Mouse (Mus musculus) thymus, adult 2 months (tissue): ENCODE data around the gene Nelfb. TPM values are rescaled to one million over a fixed set of nuclear protein-coding genes. Genes with fewer than 3 reads are reported as not detected.

Source experiments
- DNase-seq: peaks from one replicate; pipeline ENCODE4 v3.0.0; 2021
- H3K27ac ChIP-seq: fragments of 200-500 bp; 2 replicates; pipeline ENCODE4 v1.5.1; 2012; ENCODE audit warnings: low read length, control low read depth; ENCODE audit not compliant: control insufficient read depth, insufficient read depth
- H3K27me3 ChIP-seq: fragments of 200-500 bp; 2 replicates; pipeline ENCODE4 v1.6.1; 2012; ENCODE audit warnings: mild to moderate bottlenecking, low read length, moderate library complexity, mixed read lengths; ENCODE audit not compliant: control insufficient read depth, insufficient read depth
- H3K36me3 ChIP-seq: fragments of 200-500 bp; 2 replicates; pipeline ENCODE4 v1.6.1; 2012; ENCODE audit warnings: mild to moderate bottlenecking, low read length, moderate library complexity; ENCODE audit not compliant: control insufficient read depth, insufficient read depth
- H3K4me1 ChIP-seq: fragments of 200-500 bp; replicated peaks from 2 replicates; pipeline ENCODE4 v1.6.1; 2012; ENCODE audit warnings: low read length; ENCODE audit not compliant: control insufficient read depth, insufficient read depth
- H3K4me3 ChIP-seq: fragments of 200-500 bp; 2 replicates; pipeline ENCODE4 v1.5.1; 2012; ENCODE audit warnings: mild to moderate bottlenecking, low read length, control low read depth, moderate library complexity; ENCODE audit not compliant: control insufficient read depth, insufficient read depth
- CTCF ChIP-seq: fragments of 200-500 bp; IDR thresholded peaks from 2 replicates; pipeline ENCODE4 v1.5.1; 2012; ENCODE audit warnings: mild to moderate bottlenecking, control low read depth, low read length, moderate library complexity, borderline replicate concordance; ENCODE audit not compliant: control insufficient read depth, poor library complexity, insufficient read depth; ENCODE audit errors: extremely low read depth
- POLR2A ChIP-seq: fragments of 200-500 bp; IDR thresholded peaks from 2 replicates; pipeline ENCODE4 v1.6.1; 2012; ENCODE audit warnings: mild to moderate bottlenecking, low read length, control low read depth, moderate library complexity; ENCODE audit not compliant: control insufficient read depth, poor library complexity, insufficient read depth; ENCODE audit errors: extremely low read depth
- WGBS: fragments of 180-500 bp; shearing (Covaris S2); methylation state at CpG from one replicate; pipeline ENCODE4 v1.1.7; 2018; 5-methylcytosine and 5-hydroxymethylcytosine counted together
- polyA plus RNA-seq: library from polyadenylated mRNA; depleted of rRNA; stranded (reverse); fragments of >200 nt; gene quantifications from 2 replicates; pipeline ENCODE4 v1.2.3, GENCODE M21; 2012

Nelfb gene
- polyA plus RNA-seq, 1 experiment: 115 TPM

DNA sequence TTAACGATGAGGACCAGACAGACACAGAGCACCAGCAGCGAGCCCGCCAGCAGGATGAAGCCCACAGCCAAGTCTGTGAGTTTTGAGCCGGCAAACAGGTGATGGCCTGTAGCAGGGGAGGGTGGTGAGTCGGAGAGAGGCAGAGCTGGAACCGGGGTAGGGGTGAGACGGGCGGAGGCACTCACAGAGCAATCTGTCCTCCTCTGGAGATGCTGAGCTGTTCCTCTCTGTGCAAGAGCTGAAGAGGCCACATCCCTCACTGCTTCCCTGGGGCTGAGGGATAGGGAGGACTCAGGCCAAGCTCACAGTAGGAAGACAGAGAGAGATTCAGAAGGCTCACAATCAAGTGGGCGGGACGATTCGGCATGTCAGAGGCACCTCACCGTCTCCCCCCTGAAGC is 19.7 kb upstream of the Nelfb start:
- H3K27me3 ChIP-seq: no peaks in the 10 kb centered on the region; the same call in 1 of the 2 replicates
- WGBS: 94% methylated on average over 12 of the region's 12 CpGs

DNA sequence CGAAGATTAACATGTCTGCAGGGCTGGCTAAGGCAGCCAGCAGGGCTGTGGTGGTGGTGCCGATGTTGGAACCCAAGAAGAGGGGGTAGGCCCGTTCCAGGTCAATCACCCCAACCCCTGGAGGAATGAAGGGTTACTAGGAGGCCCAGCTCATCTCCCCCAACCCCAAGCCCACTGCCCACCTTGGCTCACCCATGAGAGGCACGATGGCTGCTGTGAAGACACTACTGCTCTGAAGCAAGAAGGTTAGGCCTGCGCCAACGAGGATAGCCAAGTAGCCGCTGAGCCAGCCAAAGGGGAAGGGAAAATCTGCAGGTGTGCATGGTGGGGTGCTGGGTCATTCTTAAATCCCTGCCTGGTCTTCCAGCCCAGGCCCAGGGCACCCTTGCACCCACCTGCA is 19.3 kb upstream of the Nelfb start:
- peaks cover 5% of the 10 kb centered on the region for H3K4me1 ChIP-seq
- TF ChIP-seq CTCF (no peak), POLR2A (no peak)
- WGBS: 94% methylated on average over 7 of the region's 7 CpGs

More for the DNA sequence above, 19.7 kb upstream of the Nelfb start:
- no peak for DNase-seq
- Histone ChIP-seq H3K4me1 (peaks cover 5% of the 10 kb centered on the region), H3K4me3 (no peak overlapping the region), H3K27ac (no peak overlapping the region), H3K36me3 (no peaks in the 10 kb centered on the region)
- TF ChIP-seq POLR2A (no peak), CTCF (no peak)

DNA sequence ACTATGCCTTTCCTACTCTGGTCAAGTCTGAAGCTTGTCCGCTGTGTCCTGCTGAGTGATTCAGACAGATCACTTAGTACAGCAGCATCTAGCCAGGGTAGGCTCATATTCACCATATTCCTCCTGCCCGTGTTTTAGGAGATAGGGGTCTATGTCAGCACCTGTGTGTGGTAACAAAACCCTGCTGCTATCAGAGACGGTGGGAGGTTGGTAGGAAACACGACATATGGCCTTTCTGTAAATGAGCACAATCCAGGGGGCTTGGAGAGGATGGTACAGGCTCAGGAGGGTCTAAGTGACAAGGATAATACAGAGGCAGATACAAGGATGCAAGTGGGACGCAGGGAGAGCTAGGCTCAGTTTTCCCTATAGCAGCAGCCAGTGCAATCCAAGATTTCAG is 18.3 kb upstream of the Nelfb start:
- no peak for DNase-seq
- H3K4me1 ChIP-seq: peaks cover 5% of the 10 kb centered on the region
- no peak overlapping the region for H3K27ac ChIP-seq
- H3K27me3 ChIP-seq: no peaks in the 10 kb centered on the region; the same call in 1 of the 2 replicates
- H3K4me3 ChIP-seq: no peak overlapping the region
- WGBS: 95% methylated on average over 5 of the region's 5 CpGs
- TF ChIP-seq POLR2A (no peak), CTCF (no peak)
- H3K36me3 ChIP-seq: no peaks in the 10 kb centered on the region

More for the DNA sequence above, 19.3 kb upstream of the Nelfb start:
- DNase-seq: no peak
- Histone ChIP-seq H3K36me3 (no peaks in the 10 kb centered on the region), H3K4me3 (no peak overlapping the region), H3K27ac (no peak overlapping the region), H3K27me3 (no peaks in the 10 kb centered on the region; the same call in 1 of the 2 replicates)

DNA sequence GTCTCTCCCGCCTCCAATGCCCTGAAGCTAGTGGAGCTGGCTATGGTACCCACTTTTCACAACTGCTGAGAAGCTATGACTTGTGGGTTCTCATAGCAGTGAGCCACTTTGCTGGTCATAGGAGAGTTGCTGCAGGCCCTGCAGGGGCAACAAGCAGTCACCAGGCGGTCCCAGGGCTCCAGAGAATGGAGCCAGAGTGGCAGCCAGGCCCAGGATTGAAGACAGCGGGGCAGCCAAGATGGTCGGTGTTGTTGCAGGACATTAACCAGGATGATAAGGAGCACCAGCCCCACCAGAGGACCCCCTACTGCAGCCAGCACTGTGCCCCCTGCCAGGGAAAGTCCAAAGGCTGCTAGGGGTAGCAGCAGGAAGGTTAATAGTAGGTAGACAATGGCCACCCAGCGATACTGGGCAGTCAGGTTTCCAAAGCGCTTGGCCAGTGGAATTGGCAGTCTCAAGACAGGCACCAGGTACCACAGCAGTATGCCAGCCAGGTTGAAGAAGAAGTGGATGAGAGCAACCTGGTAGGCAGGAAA is 17.8 kb upstream of the Nelfb start:
- DNase-seq: no peak
- WGBS: 88% methylated on average over 6 of the region's 6 CpGs
- Histone ChIP-seq H3K36me3 (no peaks in the 10 kb centered on the region), H3K4me3 (no peak overlapping the region), H3K4me1 (peaks cover 5% of the 10 kb centered on the region), H3K27me3 (no peaks in the 10 kb centered on the region; the same call in 1 of the 2 replicates), H3K27ac (no peak overlapping the region)
- TF ChIP-seq CTCF (no peak), POLR2A (no peak)

DNA sequence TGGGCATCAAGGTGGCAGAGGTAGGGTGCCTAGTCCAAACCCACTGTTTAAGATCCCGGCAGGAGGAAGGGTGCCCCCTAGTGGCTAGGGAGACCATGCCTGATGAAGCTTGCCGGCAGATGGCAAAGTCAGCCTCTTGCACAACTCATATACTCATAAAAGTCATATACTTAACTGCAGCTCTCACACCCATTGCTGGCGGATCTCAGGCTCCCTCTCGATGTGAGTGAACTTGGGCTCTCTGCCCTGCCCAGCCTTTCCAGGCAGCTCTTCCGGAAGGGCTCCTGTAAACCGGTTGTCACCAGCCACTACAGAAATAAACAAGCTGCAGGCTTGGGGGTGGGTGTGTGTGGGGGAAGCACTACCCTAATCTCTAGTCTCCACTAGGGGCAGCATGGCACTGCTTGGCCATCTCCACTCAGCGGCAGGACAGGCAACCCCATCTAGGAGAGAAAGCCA is 17.2 kb upstream of the Nelfb start:
- peak; percentile 86 for DNase-seq
- Histone ChIP-seq H3K4me3 (peak overlapping the region; percentile 37), H3K27me3 (no peaks in the 10 kb centered on the region; the same call in 1 of the 2 replicates), H3K36me3 (no peaks in the 10 kb centered on the region), H3K4me1 (peaks cover 9% of the 10 kb centered on the region), H3K27ac (peak overlapping the region; percentile 61)
- no peak for TF ChIP-seq POLR2A
- TF ChIP-seq CTCF: peak; percentile 84; the same call in 1 of the 2 replicates
- WGBS: 2% methylated on average over 7 of the region's 7 CpGs

DNA sequence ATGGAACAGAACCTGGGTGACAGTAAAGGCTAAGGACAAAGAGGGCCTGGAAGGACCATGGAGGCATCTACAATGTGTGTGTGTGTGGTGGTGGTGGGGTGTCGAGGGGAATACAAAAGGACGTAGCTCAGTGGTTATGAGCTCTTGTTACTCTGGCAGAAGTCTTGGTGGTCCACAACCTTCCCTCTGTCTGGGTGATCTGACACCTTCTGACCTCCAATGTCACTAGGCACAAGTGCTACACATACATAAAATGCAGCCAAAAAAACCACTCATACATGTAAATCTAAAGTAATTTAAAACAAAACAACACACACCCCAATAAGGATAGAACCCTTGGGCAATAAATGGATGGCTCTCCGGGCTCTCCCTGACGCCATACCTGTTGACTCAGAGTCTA is 16.1 kb upstream of the Nelfb start:
- 97% methylated on average over 4 of the region's 4 CpGs for WGBS
- TF ChIP-seq POLR2A (no peak), CTCF (no peak)
- no peak for DNase-seq
- no peaks in the 10 kb centered on the region for H3K36me3 ChIP-seq
- no peak overlapping the region for H3K27ac ChIP-seq
- no peaks in the 10 kb centered on the region for H3K27me3 ChIP-seq
- no peak overlapping the region for H3K4me3 ChIP-seq
- peaks cover 14% of the 10 kb centered on the region for H3K4me1 ChIP-seq

DNA sequence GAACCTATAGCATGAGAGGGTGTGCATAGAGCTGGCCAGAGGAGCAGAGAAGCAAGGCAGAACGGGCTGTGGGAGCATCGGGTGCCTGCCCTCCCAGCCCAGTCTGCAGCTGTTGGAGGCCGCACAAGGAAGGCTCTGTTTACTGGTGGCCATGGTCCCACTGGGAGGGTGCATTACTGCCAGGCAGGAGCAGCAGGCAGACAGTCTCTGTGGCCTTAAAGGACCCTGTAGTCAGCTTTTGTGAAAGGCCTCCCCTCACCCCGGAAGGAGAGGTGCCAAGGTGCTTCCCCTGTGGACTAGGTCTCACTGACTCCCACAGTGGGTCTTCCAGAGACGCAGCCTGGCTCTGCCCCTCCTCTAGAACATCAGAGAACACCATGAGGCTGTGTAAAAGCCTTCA is 15.6 kb upstream of the Nelfb start:
- 90% methylated on average over 5 of the region's 5 CpGs for WGBS
- H3K27me3 ChIP-seq: no peaks in the 10 kb centered on the region
- no peak overlapping the region for H3K27ac ChIP-seq
- peaks cover 14% of the 10 kb centered on the region for H3K4me1 ChIP-seq
- TF ChIP-seq CTCF: no peak
- TF ChIP-seq POLR2A: no peak
- no peak overlapping the region for H3K4me3 ChIP-seq
- DNase-seq: no peak
- H3K36me3 ChIP-seq: 0 out of 2 replicates have a peak, but pooled peaks cover under 1% of the 10 kb centered on the region
